Mouse (Mus musculus): ENCODE data around the gene Rad9b.

DNA sequence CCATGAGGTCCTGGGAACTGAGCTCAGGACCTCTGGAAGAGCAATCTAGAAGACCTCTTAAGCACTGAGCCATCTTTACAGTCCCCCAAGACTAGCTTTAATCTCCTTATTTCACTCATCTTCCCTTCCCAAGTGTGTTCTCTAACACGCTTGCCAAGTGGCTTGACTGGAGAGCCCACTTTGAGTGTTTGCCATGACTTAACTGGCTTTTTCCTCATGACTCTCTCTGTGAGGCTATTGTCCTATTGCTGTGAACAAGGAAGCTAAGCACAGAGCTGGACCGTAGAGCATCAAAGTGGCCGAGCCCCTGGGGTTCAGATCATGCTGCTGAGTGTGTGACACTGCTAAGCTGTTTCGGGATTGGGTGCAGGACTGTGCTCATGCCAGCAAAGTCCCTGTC lies 41.7 kb downstream of the Rad9b start:
- TF ChIP-seq GATA1 (IDR thresholded peaks at IDR 0.05; ENCODE audit: borderline replicate concordance, low read length) (no peak), FLI1 (IDR thresholded peaks at IDR 0.05; ENCODE audit: low read length) (no peak)

All from megakaryocyte, embryonic 14.5 days (primary cell).